Mouse (Mus musculus) inflammation-experienced regulatory T-cells (primary cell): ENCODE results near the gene Abcb10. TPM values are rescaled to one million over a fixed set of nuclear protein-coding genes. Genes with fewer than 3 reads are reported as not detected.

ENCODE experiments used
- polyA plus RNA-seq, 2 experiments: library from polyadenylated mRNA; unstranded; fragments of 100-300 nt; shearing (Covaris generic); gene quantifications; one replicate each; pipeline ENCODE4 v1.2.1; 2017

Abcb10 gene
- polyA plus RNA-seq, result 1 to 10 TPM; 2.3 to 5.0 TPM

DNA sequence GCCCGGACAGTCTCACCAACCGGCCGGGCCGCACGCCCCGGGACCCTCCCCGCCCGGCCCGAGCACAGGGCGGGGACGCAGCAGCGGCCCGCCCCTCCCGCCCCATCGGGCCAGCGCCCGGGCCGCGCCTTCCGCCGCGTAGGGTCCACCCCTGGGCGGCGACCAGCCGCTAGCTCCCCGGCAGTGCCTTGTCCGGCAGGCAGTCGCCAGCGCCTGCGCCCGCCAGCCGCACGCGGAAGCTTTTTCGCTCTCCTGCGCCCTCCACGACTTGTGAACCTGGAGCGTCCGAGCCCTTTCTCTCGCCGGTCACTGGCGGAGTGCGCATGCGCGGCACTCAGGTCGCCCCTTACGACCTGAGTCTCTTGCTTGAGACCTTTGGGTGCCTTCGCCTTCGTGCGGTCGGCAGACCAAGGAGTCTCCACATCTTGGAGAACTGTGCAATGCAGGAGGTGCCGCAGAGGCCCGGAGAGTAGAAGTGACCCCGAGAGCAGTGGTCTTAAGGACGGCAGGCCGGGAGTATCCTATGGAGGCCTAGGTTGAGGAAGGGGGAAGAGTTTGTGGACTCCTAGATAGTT lies at the start of gene Abcb10:
Abcb10 (minus strand) TSS at position 297 of the 575 bp plus-strand sequence.

DNA sequence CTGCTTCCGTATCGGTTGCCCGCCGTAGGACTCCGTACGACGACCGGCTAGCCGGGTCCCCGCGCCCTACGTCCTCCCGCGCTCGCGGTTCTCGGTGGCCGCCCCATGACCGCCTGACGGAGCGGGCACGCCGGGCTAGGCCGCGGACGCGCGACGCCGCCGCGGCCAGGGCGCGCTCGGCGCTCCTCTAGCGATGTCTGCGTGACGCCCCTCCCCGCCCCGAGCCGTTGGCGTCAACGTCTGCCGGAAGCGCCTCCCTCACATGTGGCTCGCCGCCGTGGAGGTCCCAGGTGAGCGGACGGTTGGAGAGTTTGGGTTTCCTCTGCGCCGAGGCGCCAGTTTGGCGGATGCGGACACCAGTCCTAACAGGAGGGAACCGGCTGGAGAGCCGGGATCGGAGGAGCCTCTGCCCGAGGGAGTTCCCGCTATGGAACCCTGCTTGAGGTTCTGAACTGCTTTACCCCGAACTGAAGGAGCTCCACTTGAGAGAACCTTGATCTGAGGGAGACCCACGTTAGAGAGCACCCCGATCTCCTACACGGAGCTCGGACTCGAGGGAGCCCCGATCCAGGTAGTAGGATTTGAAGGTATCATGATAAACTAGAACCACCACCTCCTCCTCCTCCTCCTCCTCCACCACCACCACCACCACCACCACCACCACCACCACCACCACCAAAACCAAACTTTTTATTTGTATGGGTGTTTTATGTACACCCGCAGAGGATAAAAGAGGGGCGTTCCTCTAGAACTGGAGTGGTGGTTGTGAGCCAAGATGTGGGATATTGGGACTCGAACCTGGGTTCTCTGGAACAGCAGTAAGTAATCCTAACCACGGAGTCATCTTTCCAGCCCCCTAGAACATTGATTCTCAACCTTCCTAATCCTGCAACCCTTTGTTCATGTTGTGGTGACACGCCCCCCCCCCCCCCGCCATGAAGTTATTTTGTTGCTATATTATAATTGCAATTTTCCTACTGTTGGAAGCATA lies 38.6 kb upstream of the Abcb10 start, which contains the start of the genes Taf5l and Urb2:
Taf5l (minus strand) TSS at position 161 of the 991 bp plus-strand sequence.
Urb2 (plus strand) TSS at position 272 of the 991 bp plus-strand sequence.

DNA sequence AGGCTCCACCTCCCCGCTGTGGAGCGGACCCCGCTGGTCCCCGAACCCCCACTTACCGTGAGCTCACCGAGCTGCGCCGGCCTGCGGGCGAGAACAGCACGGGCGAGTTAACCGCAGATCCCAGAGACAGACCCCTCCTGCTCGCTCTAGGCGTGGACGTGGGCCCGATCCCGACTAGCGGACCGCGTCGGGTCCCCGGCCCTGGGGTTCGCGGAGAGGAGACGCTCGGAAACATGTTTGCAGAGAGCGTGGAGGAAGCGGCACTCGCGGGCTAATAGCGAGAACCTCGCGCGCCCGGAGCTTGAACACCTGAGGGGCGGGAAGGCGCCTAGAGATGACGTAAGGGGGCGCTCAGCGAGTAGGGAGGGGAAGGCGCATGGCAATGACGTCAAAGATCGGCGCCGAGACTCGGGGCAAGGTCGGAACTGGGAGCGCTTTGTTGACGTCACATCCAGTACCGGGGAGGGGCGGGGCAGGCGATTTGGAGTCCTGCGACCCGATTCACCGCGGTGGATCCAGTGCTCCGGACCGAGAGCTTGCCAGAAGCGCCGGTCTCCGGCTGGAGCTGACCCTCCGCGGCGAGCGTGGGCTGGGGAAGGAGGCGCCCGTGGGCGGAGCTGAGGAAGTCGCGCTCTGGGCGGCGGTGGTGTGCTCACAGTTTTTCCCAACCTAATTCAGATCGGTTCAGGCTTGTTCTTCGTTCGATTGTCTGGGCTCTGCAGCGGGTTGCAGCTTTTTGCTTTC lies 33.8 kb downstream of the Abcb10 start, which contains the start of gene Nup133:
Nup133 (minus strand) TSS at position 324 of the 744 bp plus-strand sequence.

Other genes starting within 250 kb of the Abcb10 start
- 10 to 100 TPM; 17.6 to 42.6 TPM for gene Rab4a, start 177.1 kb downstream of the Abcb10 start, polyA plus RNA-seq
- 10 to 100 TPM; 11.8 to 17.2 TPM for gene Ccsap, start 122.9 kb downstream of the Abcb10 start, polyA plus RNA-seq
- gene Acta1, start 88.4 kb downstream of the Abcb10 start, polyA plus RNA-seq, result 1 to 10 TPM in 1 of 2 experiments, under 1 TPM in 1; 0.74 to 6.1 TPM
- gene Nup133, start 33.9 kb downstream of the Abcb10 start, polyA plus RNA-seq, result 10 to 100 TPM; 20.4 to 28.5 TPM
- 10 to 100 TPM; 66.3 to 78.1 TPM for gene Taf5l, start 38.3 kb upstream of the Abcb10 start, polyA plus RNA-seq
- 10 to 100 TPM in 1 of 2 experiments, 1 to 10 TPM in 1; 8.6 to 14.0 TPM for gene Urb2, start 38.4 kb upstream of the Abcb10 start, polyA plus RNA-seq
- 10 to 100 TPM; 57.9 to 60.2 TPM for gene Galnt2, start 248.3 kb upstream of the Abcb10 start, polyA plus RNA-seq